Mouse (Mus musculus) limb, embryonic 14.5 days (tissue): ENCODE results near the gene Insig2. TPM values are rescaled to one million over a fixed set of nuclear protein-coding genes. Genes with fewer than 3 reads are reported as not detected.

Experiments used
- ATAC-seq: fragments of 200-750 bp; cut with Nextera tagmentation; 2 replicates; pipeline ENCODE4 v1.8.0; 2017; ENCODE audit warnings: low read depth, moderate number of reproducible peaks, moderate TSS enrichment; ENCODE audit not compliant: low FRiP score
- DNase-seq: peaks from one replicate; pipeline ENCODE4 v3.0.0-alpha.2; 2015; ENCODE audit warnings: low spot score
- H3K27ac ChIP-seq: fragments of 300-500 bp; sonication (generic); replicated peaks from 2 replicates; pipeline ENCODE4 v1.5.1; 2014; ENCODE audit warnings: low read depth, mild to moderate bottlenecking, low read length, moderate library complexity, mixed read lengths
- H3K27me3 ChIP-seq: fragments of 300-500 bp; sonication (generic); 2 replicates; pipeline ENCODE4 v1.6.1; 2014; ENCODE audit warnings: low read length, mixed read lengths; ENCODE audit not compliant: control insufficient read depth, insufficient read depth
- H3K36me3 ChIP-seq: fragments of 300-500 bp; sonication (generic); 2 replicates; pipeline ENCODE4 v1.6.1; 2014; ENCODE audit warnings: mild to moderate bottlenecking, low read length, moderate library complexity, mixed read lengths; ENCODE audit not compliant: control insufficient read depth, insufficient read depth
- H3K4me1 ChIP-seq: fragments of 300-500 bp; sonication (generic); 2 replicates; pipeline ENCODE4 v1.6.1; 2014; ENCODE audit warnings: antibody characterized with exemption, low read length, mixed read lengths; ENCODE audit not compliant: control insufficient read depth, insufficient read depth
- H3K4me2 ChIP-seq: fragments of 300-500 bp; sonication (generic); replicated peaks from 2 replicates; pipeline ENCODE4 v1.6.1; 2014; ENCODE audit warnings: low read depth, mild to moderate bottlenecking, low read length, moderate library complexity; ENCODE audit not compliant: severe bottlenecking
- H3K4me3 ChIP-seq: fragments of 300-500 bp; sonication (generic); replicated peaks from 2 replicates; pipeline ENCODE4 v1.5.1; 2014; ENCODE audit warnings: low read length
- H3K9ac ChIP-seq: fragments of 300-500 bp; sonication (generic); 2 replicates; pipeline ENCODE4 v1.6.1; 2014; ENCODE audit warnings: mild to moderate bottlenecking, low read depth, low read length, moderate library complexity; ENCODE audit not compliant: severe bottlenecking
- H3K9me3 ChIP-seq: fragments of 300-500 bp; sonication (generic); 2 replicates; pipeline ENCODE4 v1.6.1; 2016; ENCODE audit warnings: low read length; ENCODE audit not compliant: control insufficient read depth
- POLR2A ChIP-seq: fragments of 200-500 bp; IDR thresholded peaks from 2 replicates; pipeline ENCODE4 v1.8.0; 2012; ENCODE audit warnings: inconsistent platforms, mild to moderate bottlenecking, moderate library complexity, borderline replicate concordance; ENCODE audit not compliant: insufficient read depth, insufficient read length; ENCODE audit errors: extremely low read depth
- WGBS: fragments of 180-500 bp; shearing (Covaris S2); extraction: QIAGEN DNeasy Blood & Tissue Kit; methylation state at CpG from one replicate; pipeline ENCODE4 v1.1.7; 2014; 5-methylcytosine and 5-hydroxymethylcytosine counted together
- polyA plus RNA-seq, 2 experiments: library from polyadenylated mRNA; depleted of rRNA in 1 of 2; stranded (reverse) in 1 of 2; unstranded in 1 of 2; fragments of >200 nt; fragmentation: Nextera tagmentation in 1 of 2; extraction: Ambion mirVana in 1 of 2; gene quantifications; 2 replicates each; pipeline versions ENCODE4 v1.2.1 to v1.2.3; 2012 to 2014

The Insig2 gene
- polyA plus RNA-seq, 2 experiments, result 22.6 to 27.3 TPM

- TF ChIP-seq POLR2A, result no peak
- Histone ChIP-seq H3K4me2 (no peak overlapping the region), H3K36me3 (no peaks in the 10 kb centered on the region), H3K27me3 (no peaks in the 10 kb centered on the region), H3K27ac (no peak overlapping the region), H3K9ac (no peak overlapping the region), H3K4me1 (no peaks in the 10 kb centered on the region), H3K9me3 (no peaks in the 10 kb centered on the region), H3K4me3 (no peak overlapping the region)
- DNase-seq, result no peak
- no peak for ATAC-seq
- 67% methylated on average over 3 of the region's 3 CpGs for WGBS
Observed at GRCm38 (mm10) chr1:121278370-121278769, 54.0 kb downstream of the Insig2 start.

- Histone ChIP-seq H3K36me3 (no peaks in the 10 kb centered on the region), H3K4me3 (no peak overlapping the region), H3K4me1 (no peaks in the 10 kb centered on the region), H3K27ac (no peak overlapping the region), H3K4me2 (no peak overlapping the region), H3K9ac (no peak overlapping the region), H3K9me3 (no peaks in the 10 kb centered on the region), H3K27me3 (no peaks in the 10 kb centered on the region)
- 89% methylated on average over 4 of the region's 4 CpGs for WGBS
- no peak for ATAC-seq
- DNase-seq, result no peak
- TF ChIP-seq POLR2A, result no peak
Observed at GRCm38 (mm10) chr1:121277466-121277865, 54.9 kb downstream of the Insig2 start.

- WGBS, result 70% methylated on average over 3 of the region's 3 CpGs
- Histone ChIP-seq H3K4me1 (no peaks in the 10 kb centered on the region), H3K27ac (no peak overlapping the region), H3K4me3 (no peak overlapping the region), H3K36me3 (no peaks in the 10 kb centered on the region), H3K9ac (no peak overlapping the region), H3K27me3 (no peaks in the 10 kb centered on the region), H3K9me3 (no peaks in the 10 kb centered on the region), H3K4me2 (no peak overlapping the region)
- ATAC-seq, result no peak
- no peak for DNase-seq
- TF ChIP-seq POLR2A, result no peak
Observed at GRCm38 (mm10) chr1:121275961-121276506, 56.4 kb downstream of the Insig2 start.

GRCm38 (mm10) chr1:121260171-121260741, 72.1 kb downstream of the Insig2 start:
- no peak for TF ChIP-seq POLR2A
- no peaks in the 10 kb centered on the region for H3K9me3 ChIP-seq
- no peak overlapping the region for H3K27ac ChIP-seq
- no peaks in the 10 kb centered on the region for H3K36me3 ChIP-seq
- ATAC-seq, result no peak
- no peaks in the 10 kb centered on the region for H3K27me3 ChIP-seq
- no peaks in the 10 kb centered on the region for H3K4me1 ChIP-seq
- DNase-seq, result no peak
- H3K4me3 ChIP-seq, result no peak overlapping the region
- no peak overlapping the region for H3K4me2 ChIP-seq
- WGBS, result 60% methylated on average over 9 of the region's 9 CpGs
- no peak overlapping the region for H3K9ac ChIP-seq

Other genes with a start within 250 kb of the Insig2 start
- 16.7 and 16.8 TPM in 2 replicates for gene Ccdc93, start 98.5 kb upstream of the Insig2 start, polyA plus RNA-seq (2012; rRNA removed)
- gene Ccdc93, start 98.5 kb upstream of the Insig2 start, polyA plus RNA-seq (2014; fragmentation: Nextera tagmentation; extraction: Ambion mirVana), result 12.0 and 13.4 TPM in 2 replicates
- 0.44 and 0.50 TPM in 2 replicates for gene Htr5b, start 195.9 kb upstream of the Insig2 start, polyA plus RNA-seq (2012; rRNA removed)
- gene Htr5b, start 195.9 kb upstream of the Insig2 start, polyA plus RNA-seq (2014; fragmentation: Nextera tagmentation; extraction: Ambion mirVana), result 0.62 TPM in 2 replicates
- gene Ddx18, start 235.4 kb upstream of the Insig2 start, polyA plus RNA-seq (2012; rRNA removed), result 81.7 and 94.4 TPM in 2 replicates
- 66.6 and 75.3 TPM in 2 replicates for gene Ddx18, start 235.4 kb upstream of the Insig2 start, polyA plus RNA-seq (2014; fragmentation: Nextera tagmentation; extraction: Ambion mirVana)